7 mouse cellular contexts compared by ENCODE assay signal in the genomic region with DNA sequence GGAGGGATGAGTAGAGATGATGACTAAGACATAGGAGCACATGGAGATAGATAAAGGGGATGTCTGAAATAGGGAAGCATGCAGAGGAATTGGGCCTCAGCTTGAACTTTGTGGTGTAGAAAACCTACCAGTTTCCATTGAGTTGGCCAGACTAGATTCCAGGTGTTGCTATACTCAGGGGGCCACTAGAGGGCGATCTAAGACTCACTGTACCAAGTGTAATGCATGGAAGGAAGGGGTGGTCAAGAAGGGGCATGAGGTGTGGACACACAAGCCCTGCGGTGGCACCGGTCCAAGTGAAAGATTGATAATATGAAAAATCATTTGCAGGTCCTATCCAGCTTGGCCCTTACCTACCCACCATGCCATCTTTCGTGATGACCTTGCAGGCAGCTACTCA. TPM values are rescaled to one million over a fixed set of nuclear protein-coding genes. Genes with fewer than 3 reads are reported as not detected.
DNase-seq lines count a peak whose midpoint lies in the region; TF ChIP-seq lines count a peak whose summit lies in the region.

No protein-coding gene starts in this region.

- no peaks in the 10 kb centered on the region for H3K27me3 ChIP-seq in CH12.LX (replicated peaks)

- in situ Hi-C loops in CH12.LX (cut with MboI; ENCODE audit: low pct_ligation_motif_present, low pct_unique_long_range_greater_than_20kb, low sequenced_read_pairs), result loop anchor here (5.0 kb wide), 1 partner anchor 47 kb away; a partner anchor contains a TSS

- peak; percentile 80 for TF ChIP-seq RAD21 in CH12.LX (IDR thresholded peaks at IDR 0.05; ENCODE audit: low read depth, low read length)

- dilution Hi-C loops in CH12.LX (cut with MboI; ENCODE audit: extremely low pct_ligation_motif_present, extremely low pct_unique_long_range_greater_than_20kb, low sequenced_read_pairs), result no loop called here

- peaks cover 28 to 46% of the 10 kb centered on the region in 2 experiments for H3K36me3 ChIP-seq in CH12.LX (replicated peaks in 1 of 2; ENCODE audit: control insufficient read depth in 1 of 2, insufficient read depth in 1 of 2, low read length in 1 of 2)

- peak; percentile 83 to 86 for DNase-seq in B cell, adult 2 months
- DNase-seq in CH12.LX (ENCODE audit: extremely low read depth), result peak; percentile 74
- DNase-seq in cerebellum, adult 11-12 months, result peak; percentile 62
- DNase-seq in gastrocnemius, adult 8-10 months (ENCODE audit: low spot score in 2 of 2), result peak; percentile 58 to 64
- DNase-seq in layer of hippocampus, adult 9-11 months, result peak; percentile 70
- DNase-seq in lung, postnatal 36 days, result peak; percentile 92
- DNase-seq in spleen, adult 12 weeks (ENCODE audit: low spot score), result peak; percentile 56

- H3K4me1 ChIP-seq in CH12.LX (ENCODE audit: control insufficient read depth in 1 of 2, insufficient read depth in 2 of 2), result peaks cover 0 to 6% of the 10 kb centered on the region in 2 experiments; a peak in 1 of 4 replicates

- H3K4me3 ChIP-seq in CH12.LX (replicated peaks in 1 of 3; ENCODE audit: low read depth in 2 of 3, low read length in 2 of 3, poor library complexity in 1 of 3), result no peak overlapping the region

- no peak overlapping the region for H3K27ac ChIP-seq in CH12.LX (ENCODE audit: insufficient read depth, low read depth)

- no peak for TF ChIP-seq POLR2A in CH12.LX (IDR thresholded peaks at IDR 0.05; ENCODE audit: low read depth, low read length)

- no peak overlapping the region for H3K9ac ChIP-seq in CH12.LX (ENCODE audit: insufficient read depth, low read depth)

- TF ChIP-seq CTCF in CH12.LX (conservative IDR thresholded peaks at IDR 0.05 in 1 of 2, IDR thresholded peaks at IDR 0.05 in 1 of 2; ENCODE audit: low read depth in 2 of 2, low read length in 2 of 2), result peak; percentile 90 to 93

- no peak for TF ChIP-seq EP300 in CH12.LX (IDR thresholded peaks at IDR 0.05; ENCODE audit: low read length)

- no peaks in the 10 kb centered on the region for H3K9me3 ChIP-seq in CH12.LX (replicated peaks; ENCODE audit: low read length)

- no peak overlapping the region for H3K4me2 ChIP-seq in CH12.LX (ENCODE audit: insufficient read depth, low read depth, poor library complexity, severe bottlenecking)

- peaks cover 14% of the 10 kb centered on the region for H3K79me2 ChIP-seq in CH12.LX (replicated peaks; ENCODE audit: control insufficient read depth, extremely low read depth, insufficient read depth, poor library complexity, severe bottlenecking)

TF ChIP-seq in CH12.LX, 34 proteins besides CTCF, POLR2A, EP300 and RAD21:
- TF ChIP-seq IRF4 (IDR thresholded peaks at IDR 0.05; ENCODE audit: low read depth, low read length) (0 out of 2 replicates have a peak, but pooled peaks have one; percentile 29), JUND (conservative IDR thresholded peaks at IDR 0.05; ENCODE audit: low read depth, low read length) (no peak), MYC (IDR thresholded peaks at IDR 0.05; ENCODE audit: low read depth, low read length) (peak; percentile 76; the same call in 1 of the 2 replicates), TCF12 (IDR thresholded peaks at IDR 0.05; ENCODE audit: low read depth, low read length) (0 out of 2 replicates have a peak, but pooled peaks have one; percentile 34), SMC3 (IDR thresholded peaks at IDR 0.05; ENCODE audit: low read depth, low read length) (peak; percentile 86), ZNF384 (IDR thresholded peaks at IDR 0.05; ENCODE audit: low read depth, low read length) (no peak), MAFK (IDR thresholded peaks at IDR 0.05; ENCODE audit: insufficient replicate concordance, low read length) (no peak), NELFE (IDR thresholded peaks at IDR 0.05; ENCODE audit: low read depth, low read length) (peak; percentile 42; the same call in 1 of the 2 replicates), PAX5 (IDR thresholded peaks at IDR 0.05; ENCODE audit: low read length) (no peak), E2F4 (IDR thresholded peaks at IDR 0.05; ENCODE audit: insufficient replicate concordance, low read depth, low read length) (no peak), CHD2 (IDR thresholded peaks at IDR 0.05; ENCODE audit: low read length) (no peak), MEF2A (IDR thresholded peaks at IDR 0.05; ENCODE audit: borderline replicate concordance, low read depth, low read length) (no peak)

RNA-seq across cellular contexts. Expression of a gene that starts 3.2 kb away (rescaled TPM):
- total RNA-seq in CH12.LX (2012; rRNA removed), result 24.2 and 27.8 TPM in 2 replicates
- 29.5 and 32.6 TPM in 2 replicates for total RNA-seq in CH12.LX (2014; rRNA removed)
- 61.8 and 67.1 TPM in 2 replicates for polyA plus RNA-seq in CH12.LX (2012; ENCODE audit: insufficient read length, low read depth)
- total RNA-seq in gastrocnemius, adult 8-10 months (2022), result 10 to 100 TPM in 2 of 4 experiments, 1 to 10 TPM in 2; 7.2 to 11.4 (median 9.3) TPM

RNA-seq across cellular contexts. Expression of a gene that starts 15.3 kb away (rescaled TPM):
- 6.3 and 7.0 TPM in 2 replicates for total RNA-seq in CH12.LX (2012; rRNA removed)
- total RNA-seq in CH12.LX (2014; rRNA removed), result 6.3 and 6.9 TPM in 2 replicates
- polyA plus RNA-seq in CH12.LX (2012; ENCODE audit: insufficient read length, low read depth), result 7.0 and 8.0 TPM in 2 replicates
- total RNA-seq in gastrocnemius, adult 8-10 months (2022), result 1 to 10 TPM; 3.3 to 5.6 (median 4.0) TPM

RNA-seq across cellular contexts. Expression of a gene that starts 28.7 kb away (rescaled TPM):
- total RNA-seq in CH12.LX (2012; rRNA removed) (0.21 and 0.30 TPM in 2 replicates), CH12.LX (2014; rRNA removed) (not detected in 2 replicates)
- polyA plus RNA-seq in CH12.LX (2012; ENCODE audit: insufficient read length, low read depth), result 0.24 and 0.37 TPM in 2 replicates
- total RNA-seq in gastrocnemius, adult 8-10 months (2022), result not detected

RNA-seq across cellular contexts. Expression of a gene that starts 45.3 kb away (rescaled TPM):
- total RNA-seq in CH12.LX (2012; rRNA removed), result 38.7 and 44.1 TPM in 2 replicates
- 65.1 and 79.5 TPM in 2 replicates for total RNA-seq in CH12.LX (2014; rRNA removed)
- 60.0 and 62.5 TPM in 2 replicates for polyA plus RNA-seq in CH12.LX (2012; ENCODE audit: insufficient read length, low read depth)
- total RNA-seq in gastrocnemius, adult 8-10 months (2022), result 1 to 10 TPM; 7.1 to 9.8 (median 8.1) TPM

RNA-seq across cellular contexts. Expression of a gene that starts 45.3 kb away (rescaled TPM):
- total RNA-seq in CH12.LX (2012; rRNA removed), result 83.7 and 87.3 TPM in 2 replicates
- 69.5 and 73.9 TPM in 2 replicates for total RNA-seq in CH12.LX (2014; rRNA removed)
- 48.4 and 56.5 TPM in 2 replicates for polyA plus RNA-seq in CH12.LX (2012; ENCODE audit: insufficient read length, low read depth)
- total RNA-seq in gastrocnemius, adult 8-10 months (2022), result 10 to 100 TPM; 31.1 to 36.8 (median 34.2) TPM
